Mouse (Mus musculus): Measurements from ENCODE around the gene Podn. TPM values are rescaled to one million over a fixed set of nuclear protein-coding genes. Genes with fewer than 3 reads are reported as not detected.

The Podn gene
- polyA plus RNA-seq, 1 experiment: 0.02 TPM

GRCm38 (mm10) chr4:108058166-108058565, 38.1 kb downstream of the Podn start:
- no peak for TF ChIP-seq CEBPB (IDR thresholded peaks at IDR 0.05; ENCODE audit: low read depth)
- peak; percentile 57 for TF ChIP-seq FOSL1 (IDR thresholded peaks at IDR 0.05; ENCODE audit: insufficient read depth, low read length, poor library complexity, severe bottlenecking)
- peak; percentile 86 for TF ChIP-seq MAX (IDR thresholded peaks at IDR 0.05)
- TF ChIP-seq MYOD1 (IDR thresholded peaks at IDR 0.05; ENCODE audit: control insufficient read depth, insufficient read length, low read depth): peak; percentile 94

GRCm38 (mm10) chr4:108057247-108057646, 39.0 kb downstream of the Podn start:
- Histone ChIP-seq H3K4me3 (ENCODE audit: insufficient read depth, poor library complexity, severe bottlenecking) (no peak overlapping the region), H3K27me3 (ENCODE audit: control insufficient read depth, insufficient read depth, insufficient read length) (no peaks in the 10 kb centered on the region), H3K36me3 (ENCODE audit: control insufficient read depth, insufficient read depth) (peaks cover 19% of the 10 kb centered on the region), H3K79me2 (ENCODE audit: control insufficient read depth, insufficient read depth) (no peaks in the 10 kb centered on the region), H3K79me3 (ENCODE audit: low read depth) (no peaks in the 10 kb centered on the region), H3ac (ENCODE audit: control insufficient read depth, insufficient read length, low read depth) (no peak overlapping the region)
- no peak for TF ChIP-seq MYOG (IDR thresholded peaks at IDR 0.05; ENCODE audit: control insufficient read depth, extremely low read depth, insufficient read length)
- TF ChIP-seq CEBPB (IDR thresholded peaks at IDR 0.05; ENCODE audit: low read depth): no peak
- no peak for TF ChIP-seq CTCF (IDR thresholded peaks at IDR 0.05; ENCODE audit: control insufficient read depth, insufficient read depth, insufficient read length)
- no peak for TF ChIP-seq MYOD1 (IDR thresholded peaks at IDR 0.05; ENCODE audit: control insufficient read depth, insufficient read length, low read depth)
- TF ChIP-seq MAX (IDR thresholded peaks at IDR 0.05): no peak
- TF ChIP-seq FOSL1 (IDR thresholded peaks at IDR 0.05; ENCODE audit: insufficient read depth, low read length, poor library complexity, severe bottlenecking): no peak
- TF ChIP-seq USF1 (IDR thresholded peaks at IDR 0.05; ENCODE audit: low read depth): no peak

More at GRCm38 (mm10) chr4:108058166-108058565, 38.1 kb downstream of the Podn start:
- Histone ChIP-seq H3K4me3 (ENCODE audit: insufficient read depth, poor library complexity, severe bottlenecking) (no peak overlapping the region), H3K36me3 (ENCODE audit: control insufficient read depth, insufficient read depth) (peaks cover 28% of the 10 kb centered on the region), H3ac (ENCODE audit: control insufficient read depth, insufficient read length, low read depth) (no peak overlapping the region), H3K79me3 (ENCODE audit: low read depth) (no peaks in the 10 kb centered on the region), H3K27me3 (ENCODE audit: control insufficient read depth, insufficient read depth, insufficient read length) (no peaks in the 10 kb centered on the region), H3K79me2 (ENCODE audit: control insufficient read depth, insufficient read depth) (no peaks in the 10 kb centered on the region)

GRCm38 (mm10) chr4:108055873-108056272, 40.4 kb downstream of the Podn start:
- H3K79me2 ChIP-seq (ENCODE audit: control insufficient read depth, insufficient read depth): no peaks in the 10 kb centered on the region
- H3K36me3 ChIP-seq (ENCODE audit: control insufficient read depth, insufficient read depth): peaks cover 19% of the 10 kb centered on the region
- TF ChIP-seq CTCF (IDR thresholded peaks at IDR 0.05; ENCODE audit: control insufficient read depth, insufficient read depth, insufficient read length) (no peak), CEBPB (IDR thresholded peaks at IDR 0.05; ENCODE audit: low read depth) (no peak), USF1 (IDR thresholded peaks at IDR 0.05; ENCODE audit: low read depth) (no peak), FOSL1 (IDR thresholded peaks at IDR 0.05; ENCODE audit: insufficient read depth, low read length, poor library complexity, severe bottlenecking) (no peak), MYOG (IDR thresholded peaks at IDR 0.05; ENCODE audit: control insufficient read depth, extremely low read depth, insufficient read length) (no peak), MAX (IDR thresholded peaks at IDR 0.05) (no peak), MYOD1 (IDR thresholded peaks at IDR 0.05; ENCODE audit: control insufficient read depth, insufficient read length, low read depth) (no peak)

GRCm38 (mm10) chr4:108052673-108053072, 43.6 kb downstream of the Podn start:
- H3K79me3 ChIP-seq (ENCODE audit: low read depth): no peaks in the 10 kb centered on the region
- H3K79me2 ChIP-seq (ENCODE audit: control insufficient read depth, insufficient read depth): no peaks in the 10 kb centered on the region
- H3K36me3 ChIP-seq (ENCODE audit: control insufficient read depth, insufficient read depth): peaks cover 45% of the 10 kb centered on the region
- H3K4me3 ChIP-seq (ENCODE audit: insufficient read depth, poor library complexity, severe bottlenecking): no peak overlapping the region
- H3ac ChIP-seq (ENCODE audit: control insufficient read depth, insufficient read length, low read depth): no peak overlapping the region
- no peaks in the 10 kb centered on the region for H3K27me3 ChIP-seq (ENCODE audit: control insufficient read depth, insufficient read depth, insufficient read length)
- no peak for TF ChIP-seq MYOD1 (IDR thresholded peaks at IDR 0.05; ENCODE audit: control insufficient read depth, insufficient read length, low read depth)
- TF ChIP-seq CEBPB (IDR thresholded peaks at IDR 0.05; ENCODE audit: low read depth): no peak
- TF ChIP-seq MYOG (IDR thresholded peaks at IDR 0.05; ENCODE audit: control insufficient read depth, extremely low read depth, insufficient read length): no peak

More at GRCm38 (mm10) chr4:108055873-108056272, 40.4 kb downstream of the Podn start:
- Histone ChIP-seq H3K79me3 (ENCODE audit: low read depth) (no peaks in the 10 kb centered on the region), H3K27me3 (ENCODE audit: control insufficient read depth, insufficient read depth, insufficient read length) (no peaks in the 10 kb centered on the region), H3ac (ENCODE audit: control insufficient read depth, insufficient read length, low read depth) (no peak overlapping the region), H3K4me3 (ENCODE audit: insufficient read depth, poor library complexity, severe bottlenecking) (no peak overlapping the region)

- Histone ChIP-seq H3K79me2 (ENCODE audit: control insufficient read depth, insufficient read depth) (no peaks in the 10 kb centered on the region), H3K27me3 (ENCODE audit: control insufficient read depth, insufficient read depth, insufficient read length) (no peaks in the 10 kb centered on the region), H3ac (ENCODE audit: control insufficient read depth, insufficient read length, low read depth) (no peak overlapping the region), H3K4me3 (ENCODE audit: insufficient read depth, poor library complexity, severe bottlenecking) (no peak overlapping the region), H3K36me3 (ENCODE audit: control insufficient read depth, insufficient read depth) (peaks cover 49% of the 10 kb centered on the region), H3K79me3 (ENCODE audit: low read depth) (no peaks in the 10 kb centered on the region)
- TF ChIP-seq CEBPB (IDR thresholded peaks at IDR 0.05; ENCODE audit: low read depth) (no peak), CTCF (IDR thresholded peaks at IDR 0.05; ENCODE audit: control insufficient read depth, insufficient read depth, insufficient read length) (no peak), MAX (IDR thresholded peaks at IDR 0.05) (no peak), MYOG (IDR thresholded peaks at IDR 0.05; ENCODE audit: control insufficient read depth, extremely low read depth, insufficient read length) (no peak), USF1 (IDR thresholded peaks at IDR 0.05; ENCODE audit: low read depth) (no peak), FOSL1 (IDR thresholded peaks at IDR 0.05; ENCODE audit: insufficient read depth, low read length, poor library complexity, severe bottlenecking) (no peak), MYOD1 (IDR thresholded peaks at IDR 0.05; ENCODE audit: control insufficient read depth, insufficient read length, low read depth) (no peak)
Measured at GRCm38 (mm10) chr4:108051687-108052274, 44.5 kb downstream of the Podn start.

GRCm38 (mm10) chr4:108046136-108046535, 50.1 kb downstream of the Podn start:
- H3ac ChIP-seq (ENCODE audit: control insufficient read depth, insufficient read length, low read depth): no peak overlapping the region
- H3K27me3 ChIP-seq (ENCODE audit: control insufficient read depth, insufficient read depth, insufficient read length): no peaks in the 10 kb centered on the region
- peaks cover 36% of the 10 kb centered on the region for H3K36me3 ChIP-seq (ENCODE audit: control insufficient read depth, insufficient read depth)
- no peak overlapping the region for H3K4me3 ChIP-seq (ENCODE audit: insufficient read depth, poor library complexity, severe bottlenecking)
- TF ChIP-seq MAX (IDR thresholded peaks at IDR 0.05): no peak
- TF ChIP-seq FOSL1 (IDR thresholded peaks at IDR 0.05; ENCODE audit: insufficient read depth, low read length, poor library complexity, severe bottlenecking): no peak
- no peak for TF ChIP-seq MYOD1 (IDR thresholded peaks at IDR 0.05; ENCODE audit: control insufficient read depth, insufficient read length, low read depth)
- TF ChIP-seq USF1 (IDR thresholded peaks at IDR 0.05; ENCODE audit: low read depth): no peak
- no peak for TF ChIP-seq CEBPB (IDR thresholded peaks at IDR 0.05; ENCODE audit: low read depth)
- no peak for TF ChIP-seq CTCF (IDR thresholded peaks at IDR 0.05; ENCODE audit: control insufficient read depth, insufficient read depth, insufficient read length)
- no peak for TF ChIP-seq MYOG (IDR thresholded peaks at IDR 0.05; ENCODE audit: control insufficient read depth, extremely low read depth, insufficient read length)
- H3K79me3 ChIP-seq (ENCODE audit: low read depth): no peaks in the 10 kb centered on the region
- no peaks in the 10 kb centered on the region for H3K79me2 ChIP-seq (ENCODE audit: control insufficient read depth, insufficient read depth)
